Comparison of ENCODE assay signal across 32 mouse cellular contexts in the genomic region with DNA sequence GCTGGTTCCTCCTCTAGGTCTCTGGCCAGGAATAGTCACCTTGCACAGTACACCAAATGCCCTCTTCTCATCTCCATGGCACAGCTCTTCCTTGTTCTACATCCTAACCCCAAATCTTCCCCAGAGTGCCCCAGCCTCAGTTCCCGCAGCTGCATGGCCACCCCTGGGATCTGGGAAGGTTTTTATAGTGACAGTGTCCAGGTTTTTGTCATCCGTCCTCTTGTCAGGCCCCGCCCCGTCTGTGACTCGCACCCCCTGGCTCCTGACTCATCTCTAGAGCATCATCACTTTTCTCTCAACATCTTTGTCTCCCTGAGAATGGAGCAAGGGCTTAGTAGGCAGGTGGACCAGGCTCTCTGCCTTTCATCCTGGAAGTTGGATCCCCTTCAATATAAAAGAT. TPM values are rescaled to one million over a fixed set of nuclear protein-coding genes. Genes with fewer than 3 reads are reported as not detected.
DNase-seq lines count a peak whose midpoint lies in the region; ATAC-seq and TF ChIP-seq lines count a peak whose summit lies in the region.
"Had no signal": no experiment of that assay in that cellular context is flagged by ENCODE, and none has a peak within 500 bp of the region (broad histone marks: within the 10 kb centered on the region; RNA-seq: fewer than 3 reads in every experiment).

No protein-coding gene starts in this region.

- no peaks in the 10 kb centered on the region for H3K27me3 ChIP-seq in kidney, embryonic 16.5 days (ENCODE audit: insufficient read depth, low read length)
- peaks cover 17% of the 10 kb centered on the region for H3K27me3 ChIP-seq in E14TG2a.4 (ENCODE audit: insufficient read depth, low read length)
- H3K27me3 ChIP-seq: hindbrain, embryonic 15.5 days; liver, embryonic 15.5 days; neural tube, embryonic 12.5 days had no signal

- H3K4me2 ChIP-seq in kidney, embryonic 16.5 days (replicated peaks; ENCODE audit: low read depth, low read length): peak overlapping the region; percentile 52
- H3K4me2 ChIP-seq: forebrain, embryonic 12.5 days; heart, embryonic 11.5 days; hindbrain, embryonic 15.5 days; limb, embryonic 15.5 days; liver, embryonic 15.5 days; lung, embryonic 14.5 days; midbrain, embryonic 11.5 days; neural tube, embryonic 12.5 days had no signal

- WGBS in kidney, embryonic 16.5 days: 82% methylated on average over 5 of the region's 5 CpGs

- H3K27ac ChIP-seq in kidney, embryonic 16.5 days (ENCODE audit: low read length): no peak overlapping the region
- H3K27ac ChIP-seq: forebrain, embryonic 12.5 days; hindbrain, embryonic 15.5 days; limb, embryonic 10.5 days; limb, embryonic 15.5 days; liver, embryonic 15.5 days; neural tube, embryonic 12.5 days had no signal

- H3K9ac ChIP-seq in kidney, embryonic 16.5 days (replicated peaks; ENCODE audit: low read length): no peak overlapping the region
- H3K9ac ChIP-seq: forebrain, embryonic 12.5 days; hindbrain, embryonic 15.5 days; limb, embryonic 15.5 days; liver, embryonic 15.5 days; lung, embryonic 14.5 days; neural tube, embryonic 12.5 days had no signal

- 0 out of 2 replicates have a peak, but pooled peaks cover 3% of the 10 kb centered on the region for H3K9me3 ChIP-seq in kidney, embryonic 16.5 days (ENCODE audit: low read length)
- H3K9me3 ChIP-seq in E14TG2a.4 (ENCODE audit: low read length): peaks cover 8% of the 10 kb centered on the region; the same call in 1 of the 2 replicates
- H3K9me3 ChIP-seq: forebrain, embryonic 12.5 days; hindbrain, embryonic 15.5 days; limb, embryonic 10.5 days; limb, embryonic 15.5 days; liver, embryonic 15.5 days; neural tube, embryonic 12.5 days had no signal

- no peak overlapping the region for H3K4me3 ChIP-seq in kidney, embryonic 16.5 days (ENCODE audit: low read length)
- H3K4me3 ChIP-seq in E14TG2a.4 (replicated peaks; ENCODE audit: low read length): peak overlapping the region; percentile 5; the same call in 1 of the 2 replicates
- H3K4me3 ChIP-seq: erythroblast, embryonic 14.5 days; forebrain, embryonic 12.5 days; hindbrain, embryonic 15.5 days; limb, embryonic 10.5 days; limb, embryonic 15.5 days; liver, embryonic 15.5 days; myocyte; neural tube, embryonic 12.5 days had no signal

- H3K36me3 ChIP-seq in kidney, embryonic 16.5 days (ENCODE audit: insufficient read depth, low read length): 0 out of 2 replicates have a peak, but pooled peaks cover 2% of the 10 kb centered on the region
- 0 out of 2 replicates have a peak, but pooled peaks cover 4% of the 10 kb centered on the region for H3K36me3 ChIP-seq in E14TG2a.4 (ENCODE audit: insufficient read depth, low read length)
- H3K36me3 ChIP-seq: forebrain, embryonic 12.5 days; hindbrain, embryonic 15.5 days; limb, embryonic 10.5 days; limb, embryonic 15.5 days; liver, embryonic 15.5 days; neural tube, embryonic 12.5 days had no signal

- H3K4me1 ChIP-seq in kidney, embryonic 16.5 days (ENCODE audit: insufficient read depth, low read length): peaks cover 24% of the 10 kb centered on the region
- peaks cover 86% of the 10 kb centered on the region for H3K4me1 ChIP-seq in E14TG2a.4 (replicated peaks; ENCODE audit: low read depth, low read length)
- H3K4me1 ChIP-seq: liver, embryonic 15.5 days had no signal

- TF ChIP-seq CTCF in E14TG2a.4 (conservative IDR thresholded peaks at IDR 0.05; ENCODE audit: low read length): no peak

- DNase-seq in adrenal gland, adult 2 months: peak; percentile 70
- DNase-seq in adrenal gland, postnatal 10 days: no peak
- DNase-seq in kidney, adult 11 months: no peak
- peak; percentile 43 for DNase-seq in adrenal gland, postnatal 14 days
- no peak for DNase-seq in urinary bladder, adult 2 months (ENCODE audit: low spot score)
- no peak for DNase-seq in cerebellum, postnatal 36 days
- DNase-seq: cerebellum, adult 18-20 months; cerebellum, postnatal 10 days; gastrocnemius, postnatal 25 days; heart, adult 18-20 months; heart, postnatal 36 days; layer of hippocampus, adult 9-11 months; lung, embryonic 14.5 days; right cerebral cortex, adult 18-20 months; spleen, adult 18-20 months; thymus, postnatal 14 days had no signal

- no peak for ATAC-seq in kidney, embryonic 16.5 days (ENCODE audit: low FRiP score, low TSS enrichment)
- ATAC-seq: activated CD4-positive, CD25-positive, alpha-beta regulatory T cell, adult 4 months; inflammation-experienced regulatory T-cells, adult 6 months; midbrain, embryonic 16.5 days had no signal

RNA-seq across cellular contexts. Expression of gene Klhdc7a, which starts 3.9 kb away (rescaled TPM):
- total RNA-seq in adrenal gland, adult 2 months (2021): 10 to 100 TPM; 10.2 to 22.0 TPM
- 15.2 and 25.1 TPM in 2 replicates for polyA plus RNA-seq in adrenal gland, adult 2 months (2012; rRNA removed)
- total RNA-seq in adrenal gland, postnatal 10 days (2021): 10 to 100 TPM; 23.0 to 36.0 TPM
- polyA plus RNA-seq in kidney, embryonic 16.5 days (2015; fragmentation: Nextera tagmentation; extraction: Ambion mirVana): 8.7 and 9.1 TPM in 2 replicates
- 18.8 and 23.1 TPM in 2 replicates for total RNA-seq in adrenal gland, postnatal 14 days (2021)
- polyA plus RNA-seq in urinary bladder, adult 2 months (2012; rRNA removed): 20.1 and 22.3 TPM in 2 replicates
- total RNA-seq: megakaryocyte progenitor cell, adult 5-6 weeks had no signal
- polyA plus RNA-seq: activated CD4-positive, CD25-positive, alpha-beta regulatory T cell, adult 4 months; erythroblast, embryonic 14.5 days; myocyte; neural tube, embryonic 12.5 days had no signal

Comparison
In these comparisons a context has a peak if more than half of its experiments do, and no peak if none do; other contexts are left out.
1. DNase-seq: peak in adrenal gland, adult 2 months (single experiment) and adrenal gland, postnatal 14 days (single experiment); none in adrenal gland, postnatal 10 days (single experiment), kidney, adult 11 months (single experiment), urinary bladder, adult 2 months (single experiment) and cerebellum, postnatal 36 days (0 of 2).